Comparison of ENCODE assay signal across 16 mouse cellular contexts in genomic region chr4:110921013-110921412, GRCm38 (mm10).
DNase-seq lines count a peak whose midpoint lies in the region.
"Had no signal": no experiment of that assay in that cellular context is flagged by ENCODE, and none has a peak within 500 bp of the region (broad histone marks: within the 10 kb centered on the region; RNA-seq: fewer than 3 reads in every experiment).

No protein-coding gene starts in this region.

- no peak overlapping the region for H3K27ac ChIP-seq in forebrain, embryonic 10.5 days
- H3K27ac ChIP-seq: embryonic facial prominence, embryonic 10.5 days; embryonic facial prominence, embryonic 12.5 days; forebrain, embryonic 12.5 days had no signal

- peak; percentile 26 for DNase-seq in left cerebral cortex, adult 11 months (ENCODE audit: low spot score)
- no peak for DNase-seq in left cerebral cortex, postnatal 10 days (ENCODE audit: extremely low spot score in 1 of 2, low spot score in 2 of 2)
- DNase-seq in brain, adult 2 months (ENCODE audit: low read depth, low spot score), result peak; percentile 65
- DNase-seq in telencephalon, adult 2 months (ENCODE audit: low read depth, low spot score), result peak; percentile 56
- DNase-seq in forebrain, embryonic 10.5 days (ENCODE audit: extremely low spot score, low spot score), result no peak
- DNase-seq: adrenal gland, adult 2 months; adrenal gland, postnatal 10 days; adrenal gland, postnatal 25 days; cerebellum, adult 11-12 months; cerebellum, adult 2 months; cerebellum, adult 9-10 months; cerebellum, postnatal 10 days; cerebellum, postnatal 25 days had no signal

- no peaks in the 10 kb centered on the region for H3K4me1 ChIP-seq in forebrain, embryonic 10.5 days
- H3K4me1 ChIP-seq: forebrain, embryonic 12.5 days had no signal

- WGBS in forebrain, embryonic 10.5 days, result 94% methylated on average over 3 of the region's 3 CpGs

- H3K4me3 ChIP-seq in forebrain, embryonic 10.5 days, result no peak overlapping the region
- H3K4me3 ChIP-seq: embryonic facial prominence, embryonic 10.5 days; embryonic facial prominence, embryonic 12.5 days; forebrain, embryonic 12.5 days had no signal

- intact Hi-C loops in left cerebral cortex, postnatal 10 days (cut with DNase I), result no loop called here

- no peaks in the 10 kb centered on the region for H3K27me3 ChIP-seq in forebrain, embryonic 10.5 days (ENCODE audit: poor library complexity, severe bottlenecking)
- H3K27me3 ChIP-seq: embryonic facial prominence, embryonic 12.5 days; forebrain, embryonic 12.5 days had no signal

- H3K9me3 ChIP-seq in forebrain, embryonic 10.5 days, result no peaks in the 10 kb centered on the region
- H3K9me3 ChIP-seq: embryonic facial prominence, embryonic 10.5 days; embryonic facial prominence, embryonic 12.5 days; forebrain, embryonic 12.5 days had no signal

- H3K36me3 ChIP-seq in forebrain, embryonic 10.5 days (replicated peaks), result no peaks in the 10 kb centered on the region
- H3K36me3 ChIP-seq: embryonic facial prominence, embryonic 10.5 days; embryonic facial prominence, embryonic 12.5 days; forebrain, embryonic 12.5 days had no signal

Comparison
In these comparisons a context has a peak if more than half of its experiments do, and no peak if none do; other contexts are left out.
1. DNase-seq: peak in left cerebral cortex, adult 11 months (single experiment), brain, adult 2 months (single experiment) and telencephalon, adult 2 months (single experiment); none in left cerebral cortex, postnatal 10 days (0 of 2) and forebrain, embryonic 10.5 days (single experiment).